Mouse (Mus musculus): ENCODE measurements around the gene Pex7. TPM values are rescaled to one million over a fixed set of nuclear protein-coding genes. Genes with fewer than 3 reads are reported as not detected.

Pex7 gene
- polyA plus RNA-seq, 1 experiment from 2014 or later: 32.8 TPM

GRCm38 (mm10) chr10:19946644-19947043 lies 39.2 kb upstream of the Pex7 start:
- Histone ChIP-seq H3K36me3 (ENCODE audit: control insufficient read depth, insufficient read depth, low read length) (no peaks in the 10 kb centered on the region), H3K4me3 (ENCODE audit: low read depth, low read length) (no peak overlapping the region), H3K4me1 (ENCODE audit: control insufficient read depth, insufficient read depth, low read length) (no peaks in the 10 kb centered on the region), H3K27ac (ENCODE audit: low read length) (no peak overlapping the region), H3K27me3 (ENCODE audit: control insufficient read depth, insufficient read depth, low read depth, low read length) (no peaks in the 10 kb centered on the region), H3K9ac (ENCODE audit: low read depth, low read length) (no peak overlapping the region), H3K9me3 (replicated peaks; ENCODE audit: control insufficient read depth, low read length, poor library complexity, severe bottlenecking) (no peaks in the 10 kb centered on the region), H3K4me2 (ENCODE audit: low read length) (no peak overlapping the region)
- 91% methylated on average over 6 of the region's 6 CpGs for WGBS
- no peak for ATAC-seq

- WGBS: 74% methylated on average over 7 of the region's 7 CpGs
- Histone ChIP-seq H3K27ac (ENCODE audit: low read length) (no peak overlapping the region), H3K9ac (ENCODE audit: low read depth, low read length) (no peak overlapping the region), H3K4me2 (ENCODE audit: low read length) (no peak overlapping the region), H3K36me3 (ENCODE audit: control insufficient read depth, insufficient read depth, low read length) (no peaks in the 10 kb centered on the region), H3K4me3 (ENCODE audit: low read depth, low read length) (no peak overlapping the region), H3K27me3 (ENCODE audit: control insufficient read depth, insufficient read depth, low read depth, low read length) (no peaks in the 10 kb centered on the region), H3K4me1 (ENCODE audit: control insufficient read depth, insufficient read depth, low read length) (no peaks in the 10 kb centered on the region), H3K9me3 (replicated peaks; ENCODE audit: control insufficient read depth, low read length, poor library complexity, severe bottlenecking) (no peaks in the 10 kb centered on the region)
- ATAC-seq: no peak
Observed at GRCm38 (mm10) chr10:19945651-19946050, 38.2 kb upstream of the Pex7 start.

GRCm38 (mm10) chr10:19942621-19943020 lies 35.1 kb upstream of the Pex7 start:
- Histone ChIP-seq H3K4me1 (ENCODE audit: control insufficient read depth, insufficient read depth, low read length) (no peaks in the 10 kb centered on the region), H3K4me3 (ENCODE audit: low read depth, low read length) (no peak overlapping the region), H3K36me3 (ENCODE audit: control insufficient read depth, insufficient read depth, low read length) (no peaks in the 10 kb centered on the region), H3K27me3 (ENCODE audit: control insufficient read depth, insufficient read depth, low read depth, low read length) (no peaks in the 10 kb centered on the region; the same call in 1 of the 2 replicates), H3K9ac (ENCODE audit: low read depth, low read length) (no peak overlapping the region), H3K9me3 (replicated peaks; ENCODE audit: control insufficient read depth, low read length, poor library complexity, severe bottlenecking) (no peaks in the 10 kb centered on the region), H3K4me2 (ENCODE audit: low read length) (no peak overlapping the region), H3K27ac (ENCODE audit: low read length) (no peak overlapping the region)
- 92% methylated on average over 3 of the region's 3 CpGs for WGBS
- ATAC-seq: no peak

- H3K4me2 ChIP-seq (ENCODE audit: low read length): no peak overlapping the region
- ATAC-seq: no peak
- H3K9ac ChIP-seq (ENCODE audit: low read depth, low read length): no peak overlapping the region
- H3K4me1 ChIP-seq (ENCODE audit: control insufficient read depth, insufficient read depth, low read length): no peaks in the 10 kb centered on the region
- H3K27me3 ChIP-seq (ENCODE audit: control insufficient read depth, insufficient read depth, low read depth, low read length): no peaks in the 10 kb centered on the region; the same call in 1 of the 2 replicates
- no peaks in the 10 kb centered on the region for H3K36me3 ChIP-seq (ENCODE audit: control insufficient read depth, insufficient read depth, low read length)
- 90% methylated on average over 9 of the region's 9 CpGs for WGBS
- no peaks in the 10 kb centered on the region for H3K9me3 ChIP-seq (replicated peaks; ENCODE audit: control insufficient read depth, low read length, poor library complexity, severe bottlenecking)
- H3K4me3 ChIP-seq (ENCODE audit: low read depth, low read length): no peak overlapping the region
- no peak overlapping the region for H3K27ac ChIP-seq (ENCODE audit: low read length)
Observed at GRCm38 (mm10) chr10:19941914-19942313, 34.4 kb upstream of the Pex7 start.

- H3K4me3 ChIP-seq (ENCODE audit: low read depth, low read length): no peak overlapping the region
- no peaks in the 10 kb centered on the region for H3K36me3 ChIP-seq (ENCODE audit: control insufficient read depth, insufficient read depth, low read length)
- H3K9me3 ChIP-seq (replicated peaks; ENCODE audit: control insufficient read depth, low read length, poor library complexity, severe bottlenecking): no peaks in the 10 kb centered on the region
- H3K4me1 ChIP-seq (ENCODE audit: control insufficient read depth, insufficient read depth, low read length): no peaks in the 10 kb centered on the region
- H3K27ac ChIP-seq (ENCODE audit: low read length): no peak overlapping the region
- no peak overlapping the region for H3K9ac ChIP-seq (ENCODE audit: low read depth, low read length)
- no peak overlapping the region for H3K4me2 ChIP-seq (ENCODE audit: low read length)
- peaks cover 3% of the 10 kb centered on the region; the same call in 1 of the 2 replicates for H3K27me3 ChIP-seq (ENCODE audit: control insufficient read depth, insufficient read depth, low read depth, low read length)
- 73% methylated on average over 6 of the region's 6 CpGs for WGBS
- no peak for ATAC-seq
Observed at GRCm38 (mm10) chr10:19941063-19941462, 33.6 kb upstream of the Pex7 start.

GRCm38 (mm10) chr10:19940626-19941025 lies 33.1 kb upstream of the Pex7 start:
- Histone ChIP-seq H3K4me3 (ENCODE audit: low read depth, low read length) (no peak overlapping the region), H3K4me2 (ENCODE audit: low read length) (no peak overlapping the region), H3K9ac (ENCODE audit: low read depth, low read length) (no peak overlapping the region), H3K27ac (ENCODE audit: low read length) (no peak overlapping the region), H3K36me3 (ENCODE audit: control insufficient read depth, insufficient read depth, low read length) (no peaks in the 10 kb centered on the region), H3K9me3 (replicated peaks; ENCODE audit: control insufficient read depth, low read length, poor library complexity, severe bottlenecking) (no peaks in the 10 kb centered on the region), H3K27me3 (ENCODE audit: control insufficient read depth, insufficient read depth, low read depth, low read length) (peaks cover 5% of the 10 kb centered on the region; the same call in 1 of the 2 replicates), H3K4me1 (ENCODE audit: control insufficient read depth, insufficient read depth, low read length) (no peaks in the 10 kb centered on the region)
- WGBS: 90% methylated on average over 8 of the region's 8 CpGs
- no peak for ATAC-seq

GRCm38 (mm10) chr10:19940127-19940526 lies 32.6 kb upstream of the Pex7 start:
- ATAC-seq: no peak
- WGBS: 88% methylated on average over 7 of the region's 7 CpGs

GRCm38 (mm10) chr10:19939282-19939705 lies 31.8 kb upstream of the Pex7 start:
- peaks cover 5% of the 10 kb centered on the region; the same call in 1 of the 2 replicates for H3K27me3 ChIP-seq (ENCODE audit: control insufficient read depth, insufficient read depth, low read depth, low read length)
- 66% methylated on average over 8 of the region's 8 CpGs for WGBS
- H3K4me2 ChIP-seq (ENCODE audit: low read length): no peak overlapping the region
- no peaks in the 10 kb centered on the region for H3K9me3 ChIP-seq (replicated peaks; ENCODE audit: control insufficient read depth, low read length, poor library complexity, severe bottlenecking)
- no peak overlapping the region for H3K27ac ChIP-seq (ENCODE audit: low read length)
- ATAC-seq: no peak
- H3K36me3 ChIP-seq (ENCODE audit: control insufficient read depth, insufficient read depth, low read length): no peaks in the 10 kb centered on the region
- no peak overlapping the region for H3K4me3 ChIP-seq (ENCODE audit: low read depth, low read length)
- no peaks in the 10 kb centered on the region for H3K4me1 ChIP-seq (ENCODE audit: control insufficient read depth, insufficient read depth, low read length)
- no peak overlapping the region for H3K9ac ChIP-seq (ENCODE audit: low read depth, low read length)

More at GRCm38 (mm10) chr10:19940127-19940526, 32.6 kb upstream of the Pex7 start:
- H3K4me3 ChIP-seq (ENCODE audit: low read depth, low read length): no peak overlapping the region
- peaks cover 5% of the 10 kb centered on the region; the same call in 1 of the 2 replicates for H3K27me3 ChIP-seq (ENCODE audit: control insufficient read depth, insufficient read depth, low read depth, low read length)
- H3K9ac ChIP-seq (ENCODE audit: low read depth, low read length): no peak overlapping the region
- no peaks in the 10 kb centered on the region for H3K4me1 ChIP-seq (ENCODE audit: control insufficient read depth, insufficient read depth, low read length)
- H3K4me2 ChIP-seq (ENCODE audit: low read length): no peak overlapping the region
- H3K36me3 ChIP-seq (ENCODE audit: control insufficient read depth, insufficient read depth, low read length): no peaks in the 10 kb centered on the region
- H3K27ac ChIP-seq (ENCODE audit: low read length): no peak overlapping the region
- no peaks in the 10 kb centered on the region for H3K9me3 ChIP-seq (replicated peaks; ENCODE audit: control insufficient read depth, low read length, poor library complexity, severe bottlenecking)

GRCm38 (mm10) chr10:19938738-19939137 lies 31.2 kb upstream of the Pex7 start:
- H3K4me2 ChIP-seq (ENCODE audit: low read length): no peak overlapping the region
- ATAC-seq: no peak

More at GRCm38 (mm10) chr10:19938738-19939137, 31.2 kb upstream of the Pex7 start:
- H3K9me3 ChIP-seq (replicated peaks; ENCODE audit: control insufficient read depth, low read length, poor library complexity, severe bottlenecking): no peaks in the 10 kb centered on the region
- H3K27ac ChIP-seq (ENCODE audit: low read length): no peak overlapping the region
- H3K27me3 ChIP-seq (ENCODE audit: control insufficient read depth, insufficient read depth, low read depth, low read length): peaks cover 5% of the 10 kb centered on the region; the same call in 1 of the 2 replicates
- no peaks in the 10 kb centered on the region for H3K36me3 ChIP-seq (ENCODE audit: control insufficient read depth, insufficient read depth, low read length)
- H3K4me1 ChIP-seq (ENCODE audit: control insufficient read depth, insufficient read depth, low read length): no peaks in the 10 kb centered on the region
- WGBS: 74% methylated on average over 6 of the region's 6 CpGs
- no peak overlapping the region for H3K9ac ChIP-seq (ENCODE audit: low read depth, low read length)
- H3K4me3 ChIP-seq (ENCODE audit: low read depth, low read length): no peak overlapping the region
